Mouse (Mus musculus) effector memory CD4-positive, alpha-beta T cell, adult 7 months (primary cell): ENCODE measurements around the gene Mfsd2b. TPM values are rescaled to one million over a fixed set of nuclear protein-coding genes. Genes with fewer than 3 reads are reported as not detected.

ENCODE experiments used
- polyA plus RNA-seq: library from polyadenylated mRNA; unstranded; fragments of 100-300 nt; shearing (Covaris generic); gene quantifications from one replicate; pipeline ENCODE4 v1.2.1, GENCODE M21; 2017

Gene Mfsd2b
- 0.37 TPM for polyA plus RNA-seq

DNA sequence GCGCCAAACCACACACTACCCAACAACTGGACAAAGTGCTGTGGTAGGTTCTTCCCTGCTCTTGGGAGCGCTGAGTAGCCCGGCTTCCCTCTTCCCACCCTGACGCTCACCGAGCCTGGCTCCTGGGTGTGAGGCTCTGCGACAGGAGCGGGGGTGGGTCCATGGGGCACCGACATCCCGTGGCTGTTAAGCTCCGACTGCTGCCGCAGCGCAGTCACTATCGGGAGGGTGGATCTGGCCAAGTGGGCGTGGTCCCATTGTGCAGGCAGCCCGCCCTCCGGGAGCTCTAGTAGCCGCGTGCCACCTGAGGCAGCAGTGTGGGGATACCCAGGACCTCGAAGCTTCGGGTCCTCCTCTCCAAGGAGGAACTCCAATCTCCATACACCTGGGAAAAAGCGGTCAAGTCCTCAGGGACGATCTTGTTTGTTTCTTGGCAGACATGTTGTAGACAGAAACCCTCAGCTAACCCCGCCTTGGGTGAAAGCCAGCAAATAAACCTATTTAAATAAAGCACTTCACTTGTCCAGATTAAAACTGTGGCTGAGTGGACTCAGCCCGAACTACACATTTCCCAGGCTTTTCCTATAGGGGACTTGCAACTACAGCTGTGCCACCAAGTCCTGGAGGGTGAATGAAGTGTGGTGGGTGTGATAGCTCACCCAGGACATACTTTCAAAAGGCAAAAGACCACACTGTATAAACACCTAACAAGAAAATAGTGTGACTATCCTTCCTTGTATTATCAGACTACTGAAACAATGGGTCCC, at the start of gene Mfsd2b:
Gene Mfsd2b, minus strand, starts transcription at position 199 of the 767 bp plus-strand sequence.

DNA sequence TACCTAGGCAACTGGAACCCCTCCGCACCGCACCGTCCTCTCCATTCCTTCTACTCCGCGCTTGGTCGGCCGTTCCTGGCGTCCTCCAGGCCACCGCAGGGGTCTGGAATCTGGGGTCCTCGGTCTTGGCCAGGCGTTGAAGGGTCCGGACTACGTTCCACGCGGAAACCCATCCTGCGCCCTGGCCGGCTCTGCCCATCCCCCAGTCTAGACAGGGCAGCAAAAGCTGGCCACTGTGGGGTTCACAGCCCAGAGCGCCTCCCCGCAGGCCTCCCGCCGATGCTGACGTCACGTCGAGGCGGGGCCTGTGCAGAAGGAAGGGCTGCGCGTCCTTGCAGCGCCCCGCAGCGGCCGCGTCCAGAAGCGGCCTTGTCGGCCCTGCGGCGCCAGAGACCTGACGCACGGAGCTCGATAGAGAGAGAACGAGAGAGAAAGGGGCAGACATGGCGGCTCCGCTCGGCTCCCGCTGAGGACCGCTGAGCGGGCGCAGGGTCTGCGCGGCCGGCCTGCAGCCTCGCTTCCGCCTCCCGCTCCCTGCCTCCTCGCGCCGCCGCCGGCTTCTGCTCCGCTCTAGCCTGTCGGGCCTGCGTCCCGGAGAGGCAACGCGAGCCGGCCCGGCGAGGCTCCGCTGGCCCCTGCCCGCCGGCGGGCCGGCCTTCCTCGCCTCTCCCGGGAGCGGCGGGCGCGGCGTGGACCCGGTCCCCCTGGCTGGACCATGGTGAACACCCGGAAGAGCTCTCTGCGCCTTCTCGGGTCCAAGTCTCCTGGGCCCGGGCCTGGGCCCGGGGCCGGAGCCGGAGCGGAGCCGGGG, 43.0 kb upstream of the Mfsd2b start, which contains the start of gene Atad2b:
Gene Atad2b, plus strand, starts transcription at position 360 of the 811 bp plus-strand sequence.

DNA sequence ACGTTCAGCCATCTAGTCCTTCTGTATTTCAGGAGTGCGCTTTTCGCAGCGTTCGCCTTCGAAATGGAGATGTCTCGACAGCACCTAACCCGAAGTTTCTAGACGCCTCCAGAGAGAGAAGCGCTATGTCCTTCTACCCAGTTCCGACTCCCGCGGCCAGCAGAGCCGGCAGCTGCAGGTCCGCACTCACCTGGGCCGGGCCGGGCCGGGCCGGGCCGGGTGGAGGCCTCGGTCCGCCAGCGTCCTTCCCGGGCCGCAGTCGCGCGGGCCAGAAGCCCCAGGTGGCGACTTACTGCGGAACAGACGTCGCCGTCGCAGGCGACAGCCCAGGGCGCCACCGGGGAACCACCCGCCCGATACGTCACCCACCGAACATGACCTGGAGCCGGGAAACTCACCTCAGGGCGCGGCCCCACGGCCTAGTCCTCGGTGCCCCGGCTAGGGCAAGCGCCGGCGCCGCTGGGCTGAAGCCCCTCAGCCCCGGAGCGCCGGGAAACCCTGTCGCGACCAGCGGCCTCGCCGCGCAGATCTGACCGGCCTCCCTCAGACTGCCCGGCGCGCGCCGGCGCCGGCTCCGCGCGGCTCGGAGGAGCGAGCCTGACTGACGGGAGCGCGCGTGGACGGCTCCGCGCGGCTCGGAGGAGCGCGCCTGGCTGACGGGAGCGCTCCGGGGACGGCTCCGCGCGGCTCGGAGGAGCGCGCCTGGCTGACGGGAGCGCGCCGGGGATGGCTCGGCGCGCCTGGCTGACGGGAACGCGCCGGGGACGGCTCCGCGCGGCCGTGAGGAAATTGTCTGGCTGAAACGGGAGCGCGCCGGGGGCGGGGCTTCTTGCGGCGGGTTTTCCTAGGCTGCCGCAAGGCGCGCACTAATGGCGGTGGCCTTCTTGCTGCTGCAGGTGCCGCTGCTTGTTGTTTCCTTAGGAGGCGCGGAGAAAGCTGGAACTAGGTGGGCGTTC, 33.1 kb upstream of the Mfsd2b start, which contains the start of gene Ubxn2a:
Gene Ubxn2a, minus strand, starts transcription at position 755 of the 956 bp plus-strand sequence.

DNA sequence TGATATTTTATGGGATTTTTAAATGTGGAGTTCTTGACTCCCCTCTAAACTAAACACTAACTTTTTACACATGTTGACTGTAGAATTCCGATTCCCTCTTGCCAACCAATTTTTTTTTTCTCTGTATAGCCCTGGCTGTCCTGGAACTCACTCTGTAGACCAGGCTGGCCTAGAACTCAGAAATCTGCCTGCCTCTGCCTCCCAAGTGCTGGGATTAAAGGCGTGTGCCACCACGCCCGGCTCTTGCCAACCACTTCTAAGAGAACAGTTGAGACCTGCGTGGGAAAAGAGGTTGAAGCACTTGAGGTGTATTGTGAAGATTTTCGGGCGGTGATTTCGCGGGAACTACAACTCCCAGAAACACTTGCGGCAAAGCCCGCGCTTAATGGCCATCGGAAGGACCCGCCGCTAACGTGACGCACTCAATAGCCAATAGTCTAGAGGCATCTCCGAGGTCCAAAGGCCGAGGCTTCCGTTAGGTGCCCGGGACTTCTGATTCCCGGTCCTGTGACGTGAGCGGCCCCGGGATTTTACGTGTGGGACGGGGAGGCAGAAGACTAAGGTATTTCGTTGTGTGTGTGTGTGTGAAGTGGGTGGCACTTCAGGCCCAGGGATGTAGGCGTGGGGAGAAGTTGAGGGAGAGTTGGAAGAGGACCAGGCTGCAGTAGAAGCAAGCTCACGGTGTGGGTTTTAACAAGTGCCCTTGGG, 31.1 kb downstream of the Mfsd2b start, which contains the start of gene Wdcp:
Gene Wdcp, plus strand, starts transcription at position 414 of the 708 bp plus-strand sequence.

DNA sequence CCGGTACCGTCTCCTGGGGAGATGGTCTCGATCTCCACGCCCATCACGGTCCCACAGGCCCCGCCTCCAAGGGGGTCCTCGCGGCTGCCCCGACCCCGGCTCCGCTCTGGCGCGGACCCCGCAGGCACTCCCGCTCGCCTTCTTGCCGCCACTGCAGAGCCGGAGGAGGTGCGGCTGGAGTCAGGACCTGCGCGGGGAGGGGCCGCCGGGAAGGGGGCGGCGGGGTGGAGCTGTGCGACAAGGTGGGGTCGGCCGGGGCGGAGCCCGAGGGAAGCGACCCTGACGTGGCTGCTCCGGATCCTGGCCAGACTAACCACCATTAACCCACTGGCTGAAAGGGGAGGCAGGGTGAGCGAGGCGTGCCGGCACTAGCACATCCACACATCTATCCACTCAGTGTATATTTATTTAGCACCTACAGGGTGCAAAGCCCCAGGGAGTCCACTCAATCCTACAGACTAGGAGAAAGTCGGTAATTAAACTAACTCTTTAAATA, 32.7 kb downstream of the Mfsd2b start, which contains the start of gene Fkbp1b:
Gene Fkbp1b, minus strand, starts transcription at position 200 of the 496 bp plus-strand sequence.

DNA sequence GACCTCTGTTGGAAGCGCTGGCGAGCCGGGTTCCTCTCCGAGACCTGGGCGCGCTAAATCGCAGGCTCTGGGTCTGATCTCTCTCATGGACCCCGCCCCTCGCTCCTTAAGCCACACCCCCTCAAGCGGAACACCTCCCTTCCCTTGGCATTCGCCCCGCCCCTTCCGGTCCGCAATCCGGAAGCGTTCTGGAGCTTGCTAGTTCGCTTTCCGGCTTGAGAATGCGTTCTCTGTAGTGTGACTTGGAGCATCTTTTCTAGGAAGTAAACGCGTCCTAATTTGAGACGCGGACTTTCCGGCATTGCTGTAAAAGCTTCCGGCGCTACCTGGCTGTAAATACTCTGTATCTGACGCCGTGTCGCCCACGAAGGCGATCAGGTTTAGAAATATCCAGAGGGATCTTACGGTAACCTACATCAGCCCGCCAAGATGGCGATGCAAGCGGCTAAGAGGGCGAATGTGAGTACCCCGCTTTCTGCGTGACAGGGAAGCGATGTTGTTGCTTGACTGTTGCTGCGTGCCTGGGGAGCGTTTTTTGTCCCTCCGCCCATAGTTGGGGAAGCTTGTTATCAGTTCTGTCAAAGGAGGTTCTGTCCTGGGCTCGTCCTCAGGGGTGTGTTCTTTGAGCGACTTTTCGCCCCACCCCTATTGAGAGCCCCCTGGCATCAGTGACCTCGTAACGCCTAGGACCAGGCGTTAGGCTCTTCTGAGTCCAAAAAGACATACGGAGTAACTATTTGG, 56.6 kb downstream of the Mfsd2b start, which contains the start of gene Sf3b6:
Gene Sf3b6, plus strand, starts transcription at position 184 of the 741 bp plus-strand sequence.

Other genes with a start within 250 kb of the Mfsd2b start
- 0.34 TPM for gene Fam228a, start 135.9 kb downstream of the Mfsd2b start, polyA plus RNA-seq
- not detected for gene Pfn4, start 105.3 kb downstream of the Mfsd2b start, polyA plus RNA-seq
- gene Fam228b, start 105.1 kb downstream of the Mfsd2b start, polyA plus RNA-seq: not detected
- 358 TPM for gene Sf3b6, start 56.8 kb downstream of the Mfsd2b start, polyA plus RNA-seq
- gene Fkbp1b, start 32.8 kb downstream of the Mfsd2b start, polyA plus RNA-seq: not detected
- gene Wdcp, start 31.1 kb downstream of the Mfsd2b start, polyA plus RNA-seq: 4.6 TPM
- 81.3 TPM for gene Ubxn2a, start 33.3 kb upstream of the Mfsd2b start, polyA plus RNA-seq
- 43.1 TPM for gene Atad2b, start 43.0 kb upstream of the Mfsd2b start, polyA plus RNA-seq